Comparison of ENCODE assay signal across 9 mouse cellular contexts in the genomic region with DNA sequence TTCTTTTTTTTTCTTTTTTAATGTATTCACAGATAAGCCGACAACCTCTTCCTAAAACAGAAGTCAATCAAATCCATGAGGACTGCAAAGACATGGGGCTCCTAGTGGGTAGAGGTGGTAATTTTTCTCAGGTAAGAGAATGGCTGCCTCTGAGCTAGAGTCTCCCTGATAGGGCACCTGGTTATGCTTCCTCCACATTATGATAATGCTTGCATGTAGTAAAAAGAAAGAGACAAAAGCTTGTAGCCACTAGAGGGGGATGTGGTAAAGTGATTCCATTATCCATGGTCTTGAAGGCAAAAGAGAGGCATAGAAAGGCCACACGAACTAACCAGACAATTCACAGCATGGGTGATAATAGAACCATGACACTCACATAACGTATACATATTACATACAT. TPM values are rescaled to one million over a fixed set of nuclear protein-coding genes. Genes with fewer than 3 reads are reported as not detected.
DNase-seq lines count a peak whose midpoint lies in the region; ATAC-seq and TF ChIP-seq lines count a peak whose summit lies in the region.
"Had no signal": no experiment of that assay in that cellular context is flagged by ENCODE, and none has a peak within 500 bp of the region (broad histone marks: within the 10 kb centered on the region; RNA-seq: fewer than 3 reads in every experiment).

No protein-coding gene starts in this region.

- no peak overlapping the region for H3K4me3 ChIP-seq in lung, adult 2 months (replicated peaks; ENCODE audit: extremely low read depth, low read depth, low read length)
- no peak overlapping the region for H3K4me3 ChIP-seq in forebrain, postnatal 0 days (ENCODE audit: low read depth, low read length)
- H3K4me3 ChIP-seq: megakaryocyte, embryonic 14.5 days had no signal

- TF ChIP-seq POLR2A in lung, adult 2 months (IDR thresholded peaks at IDR 0.05; ENCODE audit: borderline replicate concordance, extremely low read depth, low read depth, low read length), result no peak

- no peaks in the 10 kb centered on the region for H3K27me3 ChIP-seq in forebrain, postnatal 0 days (ENCODE audit: insufficient read depth, low read length)
- H3K27me3 ChIP-seq: megakaryocyte, embryonic 14.5 days had no signal

- no peak overlapping the region for H3K27ac ChIP-seq in forebrain, postnatal 0 days (ENCODE audit: low read depth, low read length)

- no peak overlapping the region for H3K9ac ChIP-seq in forebrain, postnatal 0 days

- no peaks in the 10 kb centered on the region for H3K36me3 ChIP-seq in forebrain, postnatal 0 days (ENCODE audit: insufficient read depth)

- ATAC-seq in forebrain, postnatal 0 days, result peak; percentile 54; the same call in 1 of the 2 replicates

- DNase-seq in adrenal gland, postnatal 14 days, result peak; percentile 19
- DNase-seq in adrenal gland, adult 8-10 months, result no peak
- DNase-seq in lung, adult 2 months, result no peak
- no peak for DNase-seq in lung, postnatal 4 days
- DNase-seq in forebrain, postnatal 0 days, result no peak
- peak; percentile 2 for DNase-seq in naive thymus-derived CD4-positive, alpha-beta T cell, adult 2 months (ENCODE audit: low read depth)
- DNase-seq in cerebellum, adult 8-10 months, result no peak
- no peak for DNase-seq in cerebellum, postnatal 36 days

- H3K9me3 ChIP-seq in forebrain, postnatal 0 days (ENCODE audit: low read length), result no peaks in the 10 kb centered on the region

- no peak overlapping the region for H3K4me2 ChIP-seq in forebrain, postnatal 0 days (ENCODE audit: low read depth)

- peak; percentile 5; the same call in 1 of the 2 replicates for TF ChIP-seq CTCF in lung, adult 2 months (IDR thresholded peaks at IDR 0.05; ENCODE audit: insufficient read depth, low read length)
- TF ChIP-seq CTCF in forebrain, postnatal 0 days (IDR thresholded peaks at IDR 0.05; ENCODE audit: low read depth), result peak; percentile 35; the same call in 1 of the 2 replicates

- 58% methylated on average over 3 of the region's 3 CpGs for WGBS in lung, adult 2 months
- WGBS in forebrain, postnatal 0 days, result 42% methylated on average over 3 of the region's 3 CpGs

- H3K4me1 ChIP-seq in lung, adult 2 months (ENCODE audit: control insufficient read depth, insufficient read depth, low read length), result no peaks in the 10 kb centered on the region; the same call in 1 of the 2 replicates
- no peaks in the 10 kb centered on the region for H3K4me1 ChIP-seq in forebrain, postnatal 0 days (ENCODE audit: insufficient read depth)
- H3K4me1 ChIP-seq: megakaryocyte, embryonic 14.5 days had no signal

RNA-seq across cellular contexts. Expression of gene Agxt2, which starts 42.1 kb away (rescaled TPM):
- total RNA-seq in adrenal gland, postnatal 14 days (2021), result 3.0 and 17.8 TPM in 2 replicates
- 1 to 10 TPM in 3 of 4 experiments, under 1 TPM in 1; 0.35 to 6.2 (median 3.1) TPM for total RNA-seq in adrenal gland, adult 8-10 months (2022)
- not detected in 2 replicates for polyA plus RNA-seq in lung, adult 2 months (2012; rRNA removed)
- not detected in 2 replicates for total RNA-seq in forebrain, postnatal 0 days (2014; rRNA removed)
- not detected in 2 replicates for polyA plus RNA-seq in forebrain, postnatal 0 days (2015; fragmentation: Nextera tagmentation; extraction: Ambion mirVana)

Comparison
In these comparisons a context has a peak if more than half of its experiments do, and no peak if none do; other contexts are left out.
1. DNase-seq: peak in adrenal gland, postnatal 14 days (single experiment) and naive thymus-derived CD4-positive, alpha-beta T cell, adult 2 months (single experiment); none in adrenal gland, adult 8-10 months (single experiment), lung, adult 2 months (single experiment), lung, postnatal 4 days (0 of 2), forebrain, postnatal 0 days (single experiment), cerebellum, adult 8-10 months (single experiment) and cerebellum, postnatal 36 days (0 of 2).